Mouse (Mus musculus): Measurements from ENCODE around the gene Hoxa10.

DNA sequence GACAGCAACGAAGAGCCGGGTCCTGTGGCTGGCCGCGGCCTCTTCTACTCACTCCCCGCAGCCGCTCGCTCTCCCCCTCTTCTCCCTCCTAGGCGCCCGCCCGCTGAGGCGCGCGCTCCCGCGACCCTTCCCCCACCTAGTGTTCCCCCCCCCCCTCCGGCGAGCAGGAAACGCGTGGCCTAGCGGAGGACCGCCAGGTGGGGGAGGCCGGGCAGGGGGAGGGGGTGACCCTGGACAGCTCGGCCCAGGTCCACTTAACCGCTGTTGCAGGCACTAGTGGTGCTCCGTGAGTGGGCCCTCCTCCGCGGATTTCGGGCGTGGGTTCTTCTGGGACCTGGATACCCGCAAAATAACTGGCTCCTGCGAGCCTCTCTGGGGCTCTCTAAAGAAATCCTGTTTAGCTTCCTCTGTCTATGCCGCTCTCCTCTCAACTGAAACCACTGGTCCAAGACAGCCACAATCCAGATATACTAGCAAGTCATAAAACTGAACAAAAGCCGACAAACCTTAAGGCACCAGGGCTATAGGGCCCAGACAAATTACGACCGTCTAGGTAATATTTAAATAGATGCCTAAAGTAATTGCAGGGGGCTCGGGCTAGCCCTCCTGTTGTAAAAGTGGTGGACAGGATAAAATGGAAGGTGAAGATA lies 10.0 kb downstream of the Hoxa10 start, which contains the start of gene Hoxa9:
- TF ChIP-seq CTCF (IDR thresholded peaks at IDR 0.05; ENCODE audit: low read depth, low read length) (no peak), GATA1 (IDR thresholded peaks at IDR 0.05; ENCODE audit: borderline replicate concordance, low read length) (no peak), TAL1 (conservative IDR thresholded peaks at IDR 0.05; ENCODE audit: low read depth, low read length) (no peak), GATA2 (IDR thresholded peaks at IDR 0.05; ENCODE audit: borderline replicate concordance, low read depth, low read length) (no peak), POLR2AphosphoS5 (IDR thresholded peaks at IDR 0.05; ENCODE audit: insufficient replicate concordance, low read depth, low read length) (no peak)
